Mouse (Mus musculus) heart, embryonic 16.5 days (tissue): ENCODE results near the gene Cdh4. TPM values are rescaled to one million over a fixed set of nuclear protein-coding genes. Genes with fewer than 3 reads are reported as not detected.
A peak's percentile ranks its signal among the peaks of the same experiment; 100 is the strongest.

Experiments used
- ATAC-seq: fragments of 200-750 bp; cut with Nextera tagmentation; replicated peaks from 2 replicates; pipeline ENCODE4 v1.8.0; 2017; ENCODE audit warnings: moderate number of reproducible peaks; ENCODE audit not compliant: insufficient read depth, low FRiP score; ENCODE audit errors: extremely low read depth
- H3K27ac ChIP-seq: fragments of 300-500 bp; sonication (generic); 2 replicates; pipeline ENCODE4 v1.5.1; 2014; ENCODE audit warnings: mild to moderate bottlenecking, low read length, control low read depth, moderate library complexity
- H3K27me3 ChIP-seq: fragments of 300-500 bp; sonication (generic); 2 replicates; pipeline ENCODE4 v1.6.1; 2014; ENCODE audit warnings: low read length, mixed read lengths; ENCODE audit not compliant: control insufficient read depth, insufficient read depth
- H3K36me3 ChIP-seq: fragments of 300-500 bp; sonication (generic); 2 replicates; pipeline ENCODE4 v1.6.1; 2014; ENCODE audit not compliant: control insufficient read depth, insufficient read depth
- H3K4me1 ChIP-seq: fragments of 300-500 bp; sonication (generic); 2 replicates; pipeline ENCODE4 v1.6.1; 2014; ENCODE audit warnings: low read length, mixed read lengths; ENCODE audit not compliant: control insufficient read depth, insufficient read depth
- H3K4me2 ChIP-seq: fragments of 300-500 bp; sonication (generic); 2 replicates; pipeline ENCODE4 v1.6.1; 2014; ENCODE audit warnings: low read depth, mild to moderate bottlenecking, control low read depth, low read length
- H3K4me3 ChIP-seq: fragments of 300-500 bp; sonication (generic); 2 replicates; pipeline ENCODE4 v1.5.1; 2014; ENCODE audit warnings: mild to moderate bottlenecking, control low read depth, low read length
- H3K9ac ChIP-seq: fragments of 300-500 bp; sonication (generic); 2 replicates; pipeline ENCODE4 v1.6.1; 2014; ENCODE audit warnings: low read length, control low read depth
- H3K9me3 ChIP-seq: fragments of 300-500 bp; sonication (generic); replicated peaks from 2 replicates; pipeline ENCODE4 v1.6.1; 2016; ENCODE audit warnings: low read length; ENCODE audit not compliant: control insufficient read depth
- WGBS: fragments of 180-500 bp; shearing (Covaris S2); extraction: QIAGEN DNeasy Blood & Tissue Kit; methylation state at CpG from one replicate; pipeline ENCODE4 v1.1.7; 2014; 5-methylcytosine and 5-hydroxymethylcytosine counted together
- polyA plus RNA-seq: library from polyadenylated mRNA; unstranded; fragments of >200 nt; fragmentation: Nextera tagmentation; extraction: Ambion mirVana; gene quantifications from 2 replicates; pipeline ENCODE4 v1.2.1, GENCODE M21; 2015

The Cdh4 gene
- polyA plus RNA-seq, 1 experiment from 2014 or later: 6.5 TPM

DNA sequence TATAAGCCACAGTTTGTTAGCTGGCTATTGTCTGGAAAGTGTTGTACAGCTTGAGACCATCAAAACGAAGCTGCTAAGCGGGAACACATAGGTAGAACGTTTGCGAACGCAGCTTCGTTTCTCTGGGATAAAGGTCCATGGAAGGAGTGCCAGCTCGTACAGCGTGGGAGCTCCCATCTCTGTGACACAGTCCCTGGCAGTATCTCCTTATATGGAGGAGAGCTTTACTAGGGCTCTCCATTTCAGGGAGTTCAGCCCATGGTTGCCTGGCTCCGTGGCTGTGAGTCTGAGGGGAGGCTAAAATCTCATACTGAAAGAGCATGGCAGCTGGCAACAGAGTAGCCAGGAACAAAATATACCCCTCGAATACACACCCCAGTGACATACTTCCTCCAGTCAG is 409.9 kb downstream of the Cdh4 start:
- H3K4me2 ChIP-seq: no peak overlapping the region
- ATAC-seq: no peak

DNA sequence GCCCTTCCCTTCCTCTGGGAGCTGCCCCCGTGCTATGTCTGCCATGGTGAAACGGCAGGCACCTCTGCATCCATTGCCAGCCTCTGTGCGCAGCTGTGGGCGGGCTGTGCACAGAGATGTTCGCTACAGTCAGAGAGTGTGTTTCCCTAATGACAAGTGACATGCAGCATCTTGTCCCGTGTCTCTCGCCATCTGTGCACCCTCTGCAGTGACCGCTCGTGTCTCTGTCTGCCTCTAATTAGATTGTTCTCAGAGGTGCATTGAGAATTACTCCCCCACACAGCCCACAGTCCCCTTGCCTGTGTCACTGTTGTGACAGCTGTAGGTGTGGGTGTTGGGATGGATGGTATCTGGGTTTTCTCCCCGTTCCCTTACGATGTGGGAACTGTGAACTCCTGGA is 410.6 kb downstream of the Cdh4 start:
- no peak overlapping the region for H3K4me3 ChIP-seq
- H3K9me3 ChIP-seq: no peaks in the 10 kb centered on the region
- no peak overlapping the region for H3K27ac ChIP-seq
- H3K4me2 ChIP-seq: no peak overlapping the region
- H3K9ac ChIP-seq: no peak overlapping the region
- WGBS: 64% methylated on average over 11 of the region's 11 CpGs
- no peaks in the 10 kb centered on the region for H3K27me3 ChIP-seq
- ATAC-seq: no peak
- H3K4me1 ChIP-seq: no peaks in the 10 kb centered on the region
- H3K36me3 ChIP-seq: no peaks in the 10 kb centered on the region

More for the DNA sequence above, 409.9 kb downstream of the Cdh4 start:
- H3K27ac ChIP-seq: no peak overlapping the region
- no peaks in the 10 kb centered on the region for H3K4me1 ChIP-seq
- WGBS: 67% methylated on average over 10 of the region's 10 CpGs
- no peak overlapping the region for H3K4me3 ChIP-seq
- no peaks in the 10 kb centered on the region for H3K9me3 ChIP-seq
- no peaks in the 10 kb centered on the region for H3K27me3 ChIP-seq
- H3K36me3 ChIP-seq: no peaks in the 10 kb centered on the region
- H3K9ac ChIP-seq: no peak overlapping the region

GRCm38 (mm10) chr2:179853892-179854291 is 411.7 kb downstream of the Cdh4 start:
- Histone ChIP-seq H3K36me3 (no peaks in the 10 kb centered on the region), H3K4me1 (no peaks in the 10 kb centered on the region), H3K9me3 (no peaks in the 10 kb centered on the region), H3K27me3 (no peaks in the 10 kb centered on the region), H3K4me3 (no peak overlapping the region), H3K9ac (no peak overlapping the region), H3K4me2 (no peak overlapping the region), H3K27ac (no peak overlapping the region)
- ATAC-seq: no peak
- 87% methylated on average over 10 of the region's 10 CpGs for WGBS

DNA sequence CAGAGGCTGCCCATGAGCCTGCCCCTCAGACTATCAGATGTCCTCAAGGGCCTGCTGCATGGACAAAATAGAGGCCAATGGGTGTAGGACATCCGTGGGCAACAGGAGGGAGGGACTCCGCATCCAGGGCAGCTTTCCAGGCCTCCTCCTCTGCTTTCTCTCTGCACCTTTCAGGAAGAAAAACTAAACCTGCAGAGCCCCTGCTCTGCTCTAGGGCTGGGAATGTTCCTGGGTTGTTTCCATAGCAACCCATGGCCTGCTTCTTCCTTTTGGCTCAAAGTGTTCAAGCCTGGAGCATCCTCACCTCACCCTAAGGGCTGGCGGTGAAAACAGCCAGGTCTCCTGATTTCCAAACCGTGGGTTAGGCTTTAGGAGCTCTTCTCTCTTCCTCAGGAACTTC is 414.9 kb downstream of the Cdh4 start:
- H3K27ac ChIP-seq: no peak overlapping the region
- no peak for ATAC-seq
- H3K4me3 ChIP-seq: no peak overlapping the region
- no peak overlapping the region for H3K9ac ChIP-seq
- H3K4me1 ChIP-seq: no peaks in the 10 kb centered on the region
- H3K4me2 ChIP-seq: no peak overlapping the region
- no peaks in the 10 kb centered on the region for H3K27me3 ChIP-seq
- 55% methylated on average over 4 of the region's 4 CpGs for WGBS
- H3K9me3 ChIP-seq: no peaks in the 10 kb centered on the region
- no peaks in the 10 kb centered on the region for H3K36me3 ChIP-seq

GRCm38 (mm10) chr2:179862676-179863075 is 420.4 kb downstream of the Cdh4 start:
- no peaks in the 10 kb centered on the region for H3K27me3 ChIP-seq
- H3K4me1 ChIP-seq: peaks cover 5% of the 10 kb centered on the region
- H3K36me3 ChIP-seq: no peaks in the 10 kb centered on the region
- H3K4me2 ChIP-seq: no peak overlapping the region
- no peak for ATAC-seq
- no peak overlapping the region for H3K9ac ChIP-seq
- no peak overlapping the region for H3K27ac ChIP-seq
- H3K4me3 ChIP-seq: no peak overlapping the region
- WGBS: 74% methylated on average over 3 of the region's 3 CpGs
- H3K9me3 ChIP-seq: no peaks in the 10 kb centered on the region

DNA sequence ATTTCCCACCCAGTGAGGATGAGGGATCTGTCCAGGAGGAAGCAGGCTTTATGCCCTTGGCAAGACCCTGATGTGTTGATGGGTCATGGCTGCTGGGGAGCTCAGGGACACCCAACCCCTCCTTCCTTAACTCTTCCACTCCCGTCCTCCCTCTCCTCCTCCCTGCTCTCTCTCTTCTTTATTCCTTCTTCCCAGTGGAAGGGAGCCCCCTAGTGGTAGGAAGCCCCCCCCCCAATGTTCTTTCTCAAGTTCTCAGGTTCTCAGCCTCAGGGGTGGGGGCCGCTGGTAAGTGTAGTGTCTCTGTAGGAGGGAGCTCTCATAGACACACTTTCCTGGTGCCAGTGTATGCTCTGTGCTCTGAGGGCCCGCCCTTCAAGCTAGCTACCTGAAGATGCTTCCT is 421.0 kb downstream of the Cdh4 start:
- Histone ChIP-seq H3K4me3 (no peak overlapping the region), H3K36me3 (no peaks in the 10 kb centered on the region), H3K4me1 (peaks cover 10% of the 10 kb centered on the region), H3K27ac (no peak overlapping the region), H3K27me3 (no peaks in the 10 kb centered on the region), H3K4me2 (no peak overlapping the region), H3K9me3 (no peaks in the 10 kb centered on the region), H3K9ac (no peak overlapping the region)
- ATAC-seq: no peak
- WGBS: 63% methylated on average over 3 of the region's 3 CpGs

DNA sequence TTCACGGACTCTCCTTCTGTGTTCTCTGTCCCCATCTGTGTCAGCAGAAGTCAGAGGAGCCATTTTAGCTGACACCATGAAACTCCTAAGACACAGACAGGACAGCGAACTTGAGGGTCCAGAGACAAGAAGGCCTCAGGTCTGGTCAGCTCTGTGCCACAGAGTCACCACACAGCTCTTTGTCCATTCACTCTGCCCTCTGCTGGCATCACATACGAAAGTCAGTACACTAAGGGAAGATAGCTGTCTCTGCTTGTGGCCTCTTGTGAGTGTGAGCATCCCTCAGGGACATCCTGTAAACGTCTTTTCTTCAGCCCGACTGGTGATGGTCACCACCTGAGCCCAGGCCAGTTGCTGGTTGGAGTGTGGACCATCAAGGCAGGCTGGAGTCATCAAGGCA is 422.9 kb downstream of the Cdh4 start:
- no peak overlapping the region for H3K9ac ChIP-seq

DNA sequence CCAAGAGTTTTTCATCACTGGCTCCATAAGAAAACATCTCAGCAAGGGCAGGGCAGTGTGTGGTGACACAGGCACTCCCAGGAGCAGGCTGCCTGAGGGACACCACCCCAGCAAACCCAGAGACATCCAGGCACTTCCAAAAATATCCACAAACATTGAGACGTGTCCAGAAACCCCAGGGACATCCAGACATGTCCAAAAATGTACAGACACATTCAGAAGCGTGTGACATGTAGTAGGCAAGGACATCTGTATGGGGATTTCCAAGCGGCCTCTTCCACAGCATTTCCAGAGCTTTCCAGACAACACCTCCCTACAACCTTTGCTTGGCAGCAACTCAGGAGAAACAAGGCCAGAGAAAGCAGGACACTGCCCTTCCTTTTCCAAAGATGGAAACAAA is 425.4 kb downstream of the Cdh4 start:
- peak; percentile 37; the same call in 1 of the 2 replicates for ATAC-seq
- H3K27me3 ChIP-seq: no peaks in the 10 kb centered on the region; the same call in 1 of the 2 replicates

More for the DNA sequence above, 422.9 kb downstream of the Cdh4 start:
- no peak overlapping the region for H3K4me2 ChIP-seq
- H3K4me1 ChIP-seq: peaks cover 12% of the 10 kb centered on the region
- H3K27me3 ChIP-seq: no peaks in the 10 kb centered on the region
- H3K36me3 ChIP-seq: no peaks in the 10 kb centered on the region
- ATAC-seq: no peak
- WGBS: 63% methylated on average over 5 of the region's 5 CpGs
- H3K9me3 ChIP-seq: no peaks in the 10 kb centered on the region
- H3K4me3 ChIP-seq: no peak overlapping the region
- H3K27ac ChIP-seq: no peak overlapping the region

GRCm38 (mm10) chr2:179869871-179870270 is 427.6 kb downstream of the Cdh4 start:
- Histone ChIP-seq H3K36me3 (no peaks in the 10 kb centered on the region), H3K4me2 (no peak overlapping the region), H3K9ac (no peak overlapping the region), H3K4me3 (no peak overlapping the region), H3K4me1 (peaks cover 12% of the 10 kb centered on the region), H3K27ac (no peak overlapping the region), H3K9me3 (no peaks in the 10 kb centered on the region), H3K27me3 (no peaks in the 10 kb centered on the region; the same call in 1 of the 2 replicates)
- WGBS: 20% methylated on average over 2 of the region's 2 CpGs
- ATAC-seq: 0 out of 2 replicates have a peak, but pooled peaks have one; percentile 30

More for the DNA sequence above, 425.4 kb downstream of the Cdh4 start:
- no peak overlapping the region for H3K9ac ChIP-seq
- H3K4me1 ChIP-seq: peaks cover 12% of the 10 kb centered on the region
- no peaks in the 10 kb centered on the region for H3K9me3 ChIP-seq
- H3K27ac ChIP-seq: peak overlapping the region; percentile 82
- no peak overlapping the region for H3K4me2 ChIP-seq
- H3K36me3 ChIP-seq: no peaks in the 10 kb centered on the region
- WGBS: 47% methylated on average over 3 of the region's 3 CpGs
- no peak overlapping the region for H3K4me3 ChIP-seq
